Mouse (Mus musculus): ENCODE measurements at regions not wholly inside any gene's neighbourhood (a gene's known extent, or its start where the extent isn't known, plus 50 kb on each side); places are given as distances from the start of the nearest gene placed in this dataset.

GRCm38 (mm10) chr10:8023741-8024140 is 67.7 kb upstream of the Tab2 start:
- no peak for DNase-seq
- intact Hi-C loops (cut with DNase I), result no loop called here

GRCm38 (mm10) chr10:8021971-8022370 is 65.9 kb upstream of the Tab2 start:
- DNase-seq, result no peak
- intact Hi-C loops (cut with DNase I), result no loop called here

- intact Hi-C loops (cut with DNase I), result no loop called here
- no peak for DNase-seq
These were observed 65.1 kb upstream of the Tab2 start for GRCm38 (mm10) chr10:8020916-8021705.

GRCm38 (mm10) chr10:8020113-8020512 is 64.1 kb upstream of the Tab2 start:
- intact Hi-C loops (cut with DNase I), result no loop called here
- no peak for DNase-seq

GRCm38 (mm10) chr10:8018229-8019026 is 62.4 kb upstream of the Tab2 start:
- no peak for DNase-seq
- intact Hi-C loops (cut with DNase I), result no loop called here

GRCm38 (mm10) chr10:8016741-8017140 is 60.7 kb upstream of the Tab2 start:
- intact Hi-C loops (cut with DNase I), result no loop called here

GRCm38 (mm10) chr10:8011744-8012143 is 55.7 kb upstream of the Tab2 start:
- intact Hi-C loops (cut with DNase I), result no loop called here
- DNase-seq, result no peak

More at GRCm38 (mm10) chr10:8016741-8017140, 60.7 kb upstream of the Tab2 start:
- no peak for DNase-seq

- intact Hi-C loops (cut with DNase I), result no loop called here
- DNase-seq, result no peak
These were observed 55.1 kb upstream of the Tab2 start for GRCm38 (mm10) chr10:8011138-8011537.

GRCm38 (mm10) chr10:8009855-8010254 is 53.8 kb upstream of the Tab2 start:
- intact Hi-C loops (cut with DNase I), result no loop called here
- no peak for DNase-seq

GRCm38 (mm10) chr10:8007990-8008368 is 51.9 kb upstream of the Tab2 start:
- DNase-seq, result no peak
- intact Hi-C loops (cut with DNase I), result no loop called here

- no peak for DNase-seq
- intact Hi-C loops (cut with DNase I), result no loop called here
These were observed 51.4 kb upstream of the Tab2 start for GRCm38 (mm10) chr10:8007286-8007989.

Data from heart, postnatal 36 days (tissue).